Mouse (Mus musculus): ENCODE measurements around the gene Kcp.

- no peak for TF ChIP-seq CTCF (IDR thresholded peaks at IDR 0.05; ENCODE audit: control insufficient read depth, insufficient read depth, insufficient replicate concordance, low read depth, low read length)
- TF ChIP-seq POLR2A (IDR thresholded peaks at IDR 0.05; ENCODE audit: control insufficient read depth, low read depth, low read length) = no peak
These were observed 2.3 kb downstream of the Kcp start for GRCm38 (mm10) chr6:29505493-29505892.
